Mouse (Mus musculus) ES-E14 (cell line): ENCODE results near the gene Ppil1. TPM values are rescaled to one million over a fixed set of nuclear protein-coding genes. Genes with fewer than 3 reads are reported as not detected.
A peak's percentile ranks its signal among the peaks of the same experiment; 100 is the strongest.

Experiments used
- DNase-seq: peaks from one replicate; pipeline ENCODE4 v3.0.0-alpha.2; 2013; ENCODE audit warnings: low read depth, low spot score
- H3K27ac ChIP-seq: 2 replicates; pipeline ENCODE4 v1.5.1; 2012; ENCODE audit warnings: low read depth, mild to moderate bottlenecking, low read length, moderate library complexity, mixed read lengths; ENCODE audit not compliant: poor library complexity, insufficient read depth, severe bottlenecking
- H3K36me3 ChIP-seq: 2 replicates; pipeline ENCODE4 v1.6.1; 2012; ENCODE audit warnings: mild to moderate bottlenecking, low read length, moderate library complexity, mixed read lengths; ENCODE audit not compliant: control insufficient read depth, poor library complexity, insufficient read depth, severe bottlenecking
- H3K4me1 ChIP-seq, 2 experiments: fragments of 150-350 bp in 1 of 2; sonication (generic) in 1 of 2; 2 replicates each; pipeline ENCODE4 v1.6.1; 2012; ENCODE audit warnings: low read length in 2 of 2, mild to moderate bottlenecking in 1 of 2, mixed read lengths in 1 of 2; ENCODE audit not compliant: control insufficient read depth in 2 of 2, insufficient read depth in 2 of 2, poor library complexity in 1 of 2
- H3K4me3 ChIP-seq, 2 experiments: fragments of 150-350 bp in 1 of 2; sonication (generic) in 1 of 2; 2 replicates each; pipeline ENCODE4 v1.5.1; 2012; ENCODE audit warnings: low read length in 2 of 2, low read depth in 1 of 2, mild to moderate bottlenecking in 1 of 2, mixed read lengths in 1 of 2; ENCODE audit not compliant: insufficient read depth in 1 of 2, poor library complexity in 1 of 2, severe bottlenecking in 1 of 2
- H3K9ac ChIP-seq: 2 replicates; pipeline ENCODE4 v1.6.1; 2012; ENCODE audit warnings: low read depth, mild to moderate bottlenecking, low read length, mixed read lengths; ENCODE audit not compliant: poor library complexity, insufficient read depth, severe bottlenecking
- H3K9me3 ChIP-seq: fragments of 150-350 bp; sonication (generic); 2 replicates; pipeline ENCODE4 v1.6.1; 2012; ENCODE audit warnings: low read depth, mild to moderate bottlenecking, low read length; ENCODE audit not compliant: control insufficient read depth, insufficient read depth
- CHD2 ChIP-seq: IDR thresholded peaks from 2 replicates; pipeline ENCODE4 v1.6.1; 2014; ENCODE audit warnings: mild to moderate bottlenecking, low read depth, low read length, inconsistent platforms
- HCFC1 ChIP-seq: IDR thresholded peaks from 2 replicates; pipeline ENCODE4 v1.6.1; 2012; ENCODE audit warnings: low read length, inconsistent platforms, borderline replicate concordance; ENCODE audit not compliant: insufficient read depth
- MAFK ChIP-seq: IDR thresholded peaks from 2 replicates; pipeline ENCODE4 v1.6.1; 2014; ENCODE audit warnings: mild to moderate bottlenecking, low read depth, low read length, inconsistent platforms; ENCODE audit not compliant: insufficient read depth
- ZC3H11A ChIP-seq: IDR thresholded peaks from 2 replicates; pipeline ENCODE4 v1.6.1; 2012; ENCODE audit warnings: low read depth, mild to moderate bottlenecking, inconsistent platforms, low read length, borderline replicate concordance
- ZNF384 ChIP-seq: IDR thresholded peaks from 2 replicates; pipeline ENCODE4 v1.6.1; 2012; ENCODE audit warnings: low read depth, low read length, inconsistent platforms
- in situ Hi-C, 2 experiments: fragments of 600-800 bp; cut with MboI; formaldehyde crosslinking; loops; one replicate each; pipeline ENCODE4 v1.15.1; 2025; ENCODE audit warnings: low sequenced_read_pairs in 2 of 2, inconsistent platforms in 1 of 2; ENCODE audit not compliant: unreplicated experiment in 2 of 2
- total RNA-seq: library from RNA; depleted of rRNA; stranded (reverse); fragments of 300-350 nt; gene quantifications from 2 replicates; pipeline ENCODE4 v1.2.3, GENCODE M21; 2012; rRNA removed

Ppil1 gene
- total RNA-seq: 134 and 157 TPM in 2 replicates

- no peak for TF ChIP-seq CHD2
- TF ChIP-seq MAFK: no peak
- TF ChIP-seq HCFC1: peak; percentile 48; the same call in 1 of the 2 replicates
- TF ChIP-seq ZC3H11A: no peak
- TF ChIP-seq ZNF384: no peak
- Histone ChIP-seq H3K9me3 (no peaks in the 10 kb centered on the region), H3K4me1 (peaks cover 3 to 7% of the 10 kb centered on the region in 2 experiments), H3K36me3 (peaks cover 18% of the 10 kb centered on the region), H3K9ac (peak within 1 kb of the TSS; percentile 92), H3K27ac (peak within 1 kb of the TSS; percentile 96), H3K4me3 (peak within 1 kb of the TSS; percentile 91 to 99)
- peak; percentile 88 for DNase-seq
- in situ Hi-C loops: no loop called here
These were observed at the start of gene Ppil1 for GRCm38 (mm10) chr17:29263840-29264633. Ppil1 (minus strand) TSS chr17:29264186.

GRCm38 (mm10) chr17:29313300-29313699 lies 49.3 kb upstream of the Ppil1 start:
- TF ChIP-seq MAFK (no peak), HCFC1 (no peak), ZC3H11A (no peak), ZNF384 (no peak), CHD2 (no peak)
- in situ Hi-C loops: no loop called here

GRCm38 (mm10) chr17:29312082-29312481 lies 48.1 kb upstream of the Ppil1 start:
- Histone ChIP-seq H3K4me1 (no peaks in the 10 kb centered on the region; a peak in 1 of 4 replicates), H3K9ac (no peak overlapping the region), H3K9me3 (no peaks in the 10 kb centered on the region), H3K27ac (no peak overlapping the region), H3K36me3 (no peaks in the 10 kb centered on the region), H3K4me3 (no peak overlapping the region)
- TF ChIP-seq CHD2: no peak
- TF ChIP-seq ZNF384: no peak
- no peak for TF ChIP-seq HCFC1
- no peak for TF ChIP-seq ZC3H11A
- TF ChIP-seq MAFK: no peak
- DNase-seq: no peak
- in situ Hi-C loops: no loop called here

More at GRCm38 (mm10) chr17:29313300-29313699, 49.3 kb upstream of the Ppil1 start:
- DNase-seq: peak; percentile 47
- no peak overlapping the region for H3K9ac ChIP-seq
- no peak overlapping the region for H3K27ac ChIP-seq
- H3K36me3 ChIP-seq: no peaks in the 10 kb centered on the region
- no peaks in the 10 kb centered on the region for H3K9me3 ChIP-seq
- no peaks in the 10 kb centered on the region; a peak in 1 of 4 replicates for H3K4me1 ChIP-seq
- no peak overlapping the region for H3K4me3 ChIP-seq

DNA sequence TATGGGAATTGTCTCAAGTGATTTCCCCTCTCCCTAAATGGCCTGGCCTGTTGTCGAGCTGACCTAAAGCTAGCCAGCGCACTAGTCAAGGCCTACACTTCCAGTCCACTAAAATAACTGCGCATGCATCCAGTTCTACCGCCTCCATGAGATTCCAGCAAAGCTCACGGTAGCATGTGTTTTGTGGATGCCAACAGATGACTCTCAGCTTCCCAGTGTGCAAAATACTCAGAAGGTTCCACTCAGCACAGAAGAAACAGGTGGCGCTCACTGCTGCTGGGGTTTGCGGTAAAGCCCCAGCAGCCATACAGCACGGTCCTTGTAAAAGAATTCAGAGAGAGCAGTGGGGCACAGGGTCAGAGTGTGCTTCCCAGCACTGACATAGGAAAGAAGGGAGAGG lies 47.6 kb upstream of the Ppil1 start:
- no peak overlapping the region for H3K9ac ChIP-seq
- no peak overlapping the region for H3K4me3 ChIP-seq
- H3K36me3 ChIP-seq: no peaks in the 10 kb centered on the region
- H3K4me1 ChIP-seq: no peaks in the 10 kb centered on the region; a peak in 1 of 4 replicates
- in situ Hi-C loops: no loop called here
- no peak for DNase-seq
- TF ChIP-seq MAFK (no peak), ZC3H11A (no peak)
- H3K27ac ChIP-seq: no peak overlapping the region
- no peaks in the 10 kb centered on the region for H3K9me3 ChIP-seq

DNA sequence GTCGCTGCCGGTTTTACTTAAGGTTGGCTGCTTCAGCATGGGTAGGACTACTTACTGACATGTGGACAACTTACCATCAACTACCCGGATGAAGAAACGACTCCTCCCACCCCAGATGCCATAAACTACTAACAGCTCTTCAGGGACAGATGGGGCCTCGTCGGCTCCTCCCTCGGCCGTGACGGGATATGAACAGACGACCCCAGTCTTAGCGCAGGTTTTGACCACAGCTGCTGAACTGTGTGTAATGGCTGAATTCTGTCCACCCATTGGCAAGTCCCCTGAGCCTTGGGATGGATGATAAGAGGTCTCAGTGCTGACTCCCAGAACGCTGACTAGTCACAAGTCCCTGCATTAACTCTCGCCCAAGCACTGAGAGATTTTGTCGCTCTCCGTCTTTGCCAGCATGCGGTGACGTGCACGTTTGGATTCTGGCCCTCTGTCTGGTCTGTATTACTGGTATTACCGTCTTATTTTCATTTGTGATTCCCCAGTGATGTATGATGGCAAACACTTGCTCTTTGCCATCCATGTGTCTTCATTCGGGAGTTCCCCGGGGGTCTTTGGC lies 46.2 kb upstream of the Ppil1 start:
- in situ Hi-C loops: no loop called here
- no peaks in the 10 kb centered on the region for H3K9me3 ChIP-seq
- TF ChIP-seq ZC3H11A (no peak), MAFK (no peak), ZNF384 (no peak), CHD2 (no peak), HCFC1 (no peak)
- no peak overlapping the region for H3K27ac ChIP-seq
- no peak overlapping the region for H3K4me3 ChIP-seq
- no peaks in the 10 kb centered on the region for H3K36me3 ChIP-seq
- 0 out of 4 replicates have a peak, but pooled peaks cover 0 to under 1% of the 10 kb centered on the region in 2 experiments for H3K4me1 ChIP-seq
- DNase-seq: no peak
- H3K9ac ChIP-seq: no peak overlapping the region
